Mouse (Mus musculus) cortical plate, adult 2 months (tissue): ENCODE measurements around the gene Kif5a. TPM values are rescaled to one million over a fixed set of nuclear protein-coding genes. Genes with fewer than 3 reads are reported as not detected.
A peak's percentile ranks its signal among the peaks of the same experiment; 100 is the strongest.

Experiments used
- H3K27ac ChIP-seq: fragments of 200-500 bp; 2 replicates; pipeline ENCODE4 v1.5.1; 2012; ENCODE audit warnings: low read length, control low read depth, inconsistent platforms; ENCODE audit not compliant: insufficient read depth
- H3K4me1 ChIP-seq: fragments of 200-500 bp; 2 replicates; pipeline ENCODE4 v1.6.1; 2011; ENCODE audit warnings: low read length; ENCODE audit not compliant: control insufficient read depth, insufficient read depth
- H3K4me3 ChIP-seq: fragments of 200-500 bp; 2 replicates; pipeline ENCODE4 v1.5.1; 2011; ENCODE audit warnings: mild to moderate bottlenecking, low read length, control low read depth; ENCODE audit not compliant: insufficient read depth
- CTCF ChIP-seq: fragments of 200-500 bp; IDR thresholded peaks from 2 replicates; pipeline ENCODE4 v1.5.1; 2011; ENCODE audit warnings: mild to moderate bottlenecking, control low read depth, low read length; ENCODE audit not compliant: insufficient read depth; ENCODE audit errors: extremely low read depth
- POLR2A ChIP-seq: fragments of 200-500 bp; IDR thresholded peaks from 2 replicates; pipeline ENCODE4 v1.6.1; 2011; ENCODE audit warnings: mild to moderate bottlenecking, low read length, control low read depth; ENCODE audit not compliant: insufficient read depth; ENCODE audit errors: extremely low read depth
- polyA plus RNA-seq: library from polyadenylated mRNA; depleted of rRNA; stranded (reverse); fragments of >200 nt; gene quantifications from 2 replicates; pipeline ENCODE4 v1.2.3, GENCODE M21; 2012; rRNA removed

The Kif5a gene
- polyA plus RNA-seq, 1 experiment = 1,251 TPM

- Histone ChIP-seq H3K27ac (peak within 1 kb of the TSS; percentile 54; the same call in 1 of the 2 replicates), H3K4me1 (peaks cover 8% of the 10 kb centered on the region; the same call in 1 of the 2 replicates), H3K4me3 (no peak within 1 kb of the TSS)
- no peak for TF ChIP-seq POLR2A
- TF ChIP-seq CTCF = no peak
These were observed 83.1 kb downstream of the Kif5a start, which contains the start of gene Slc26a10 for GRCm38 (mm10) chr10:127179871-127180694. TSS of gene Slc26a10 (minus strand) at chr10:127180645.

DNA sequence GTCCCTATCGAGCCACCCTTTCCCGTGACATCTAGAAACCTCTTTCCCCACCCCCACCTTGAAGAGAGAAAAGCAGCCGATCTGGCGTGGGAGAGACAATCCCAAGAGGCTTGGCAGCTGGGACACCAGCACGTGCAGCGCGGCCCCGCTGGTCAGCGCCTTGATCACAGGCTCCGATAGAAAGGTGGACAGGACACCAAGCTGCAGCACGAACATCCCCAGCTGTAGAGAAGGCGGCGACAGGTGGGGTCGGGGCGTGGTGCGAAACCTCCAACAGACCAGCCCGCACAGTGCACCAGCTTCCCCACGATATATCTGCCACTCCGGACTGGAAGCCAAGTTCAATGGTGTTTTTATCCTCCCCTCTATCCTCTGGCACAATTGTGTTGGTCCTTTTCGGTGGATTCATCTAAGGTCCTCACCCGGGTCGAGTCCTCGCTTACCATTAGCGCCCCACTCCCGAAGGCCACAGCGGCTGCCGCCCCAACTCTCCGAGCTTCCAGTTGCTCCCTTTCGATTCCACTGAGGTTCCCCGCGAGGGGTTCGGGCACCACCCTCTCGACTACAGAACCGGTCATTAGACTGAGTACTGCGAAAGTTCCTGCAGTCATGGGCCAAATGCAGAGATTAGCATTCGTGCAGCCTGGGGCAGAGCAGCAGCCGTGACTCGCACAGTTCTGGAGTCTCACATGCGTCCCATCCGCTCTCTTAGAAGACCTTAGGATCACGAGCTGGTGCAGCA, 84.7 kb downstream of the Kif5a start:
- Histone ChIP-seq H3K27ac (no peak overlapping the region), H3K4me1 (peaks cover 8% of the 10 kb centered on the region; the same call in 1 of the 2 replicates), H3K4me3 (peak overlapping the region; percentile 22)
- TF ChIP-seq CTCF (no peak), POLR2A (no peak)

GRCm38 (mm10) chr10:127177719-127178118, 85.4 kb downstream of the Kif5a start:
- peaks cover 8% of the 10 kb centered on the region; the same call in 1 of the 2 replicates for H3K4me1 ChIP-seq
- peak overlapping the region; percentile 22 for H3K4me3 ChIP-seq
- TF ChIP-seq POLR2A = no peak
- peak; percentile 76 for TF ChIP-seq CTCF
- H3K27ac ChIP-seq = no peak overlapping the region

- TF ChIP-seq CTCF (no peak), POLR2A (no peak)
- Histone ChIP-seq H3K27ac (no peak overlapping the region), H3K4me3 (no peak overlapping the region), H3K4me1 (peaks cover 8% of the 10 kb centered on the region; the same call in 1 of the 2 replicates)
These were observed 85.9 kb downstream of the Kif5a start for GRCm38 (mm10) chr10:127177235-127177634.

DNA sequence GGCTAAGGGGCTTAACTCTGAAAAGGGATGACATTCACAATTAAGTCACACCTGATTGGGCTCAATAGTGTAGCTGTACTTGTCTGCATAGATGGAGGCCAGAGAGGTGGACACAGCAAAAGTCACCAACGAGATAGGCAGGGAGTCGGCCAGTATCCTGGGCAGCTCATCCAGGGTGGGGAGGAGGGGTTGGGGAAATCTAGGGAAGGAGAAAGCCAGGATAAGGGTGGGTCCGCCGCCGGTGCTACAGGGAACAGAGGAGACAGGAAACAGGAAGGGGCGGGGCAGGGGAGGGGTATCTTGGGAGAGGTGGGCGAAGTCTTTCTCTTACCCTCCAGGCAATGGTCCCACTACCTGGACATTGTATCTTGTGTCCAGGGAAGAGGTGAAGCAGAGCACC, 86.4 kb downstream of the Kif5a start:
- TF ChIP-seq POLR2A (no peak), CTCF (no peak)
- H3K27ac ChIP-seq = no peak overlapping the region
- H3K4me3 ChIP-seq = no peak overlapping the region
- H3K4me1 ChIP-seq = peaks cover 8% of the 10 kb centered on the region; the same call in 1 of the 2 replicates

DNA sequence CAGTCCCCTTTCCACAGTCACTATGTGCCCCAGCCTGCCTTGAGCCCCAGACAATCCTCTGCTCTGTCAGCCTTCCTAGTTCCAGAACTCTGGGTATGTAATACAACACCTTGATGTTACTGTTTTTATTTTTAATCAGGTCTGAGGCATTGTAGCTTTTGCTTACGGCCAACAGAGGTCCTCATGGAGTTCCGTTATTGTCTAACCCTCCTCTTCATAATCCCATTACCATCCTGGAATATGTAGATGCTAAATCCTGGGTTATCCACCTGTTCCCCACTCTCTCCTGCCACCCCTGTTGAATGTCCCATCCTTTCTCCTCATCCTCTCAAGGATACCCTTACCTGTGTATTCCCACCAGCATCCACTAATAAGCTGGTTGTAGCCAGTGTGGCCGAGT, 86.9 kb downstream of the Kif5a start:
- H3K4me3 ChIP-seq = no peak overlapping the region
- H3K4me1 ChIP-seq = peaks cover 8% of the 10 kb centered on the region; the same call in 1 of the 2 replicates
- no peak for TF ChIP-seq CTCF
- no peak for TF ChIP-seq POLR2A
- no peak overlapping the region for H3K27ac ChIP-seq

Other genes with a start within 250 kb of the Kif5a start
- 34.6 and 36.2 TPM in 2 replicates for gene Tsfm, start 232.5 kb downstream of the Kif5a start, polyA plus RNA-seq
- 14.0 and 14.6 TPM in 2 replicates for gene Mettl1, start 221.9 kb downstream of the Kif5a start, polyA plus RNA-seq
- 0.19 and 0.21 TPM in 2 replicates for gene Eef1akmt3, start 221.8 kb downstream of the Kif5a start, polyA plus RNA-seq
- gene Cyp27b1, start 215.1 kb downstream of the Kif5a start, polyA plus RNA-seq = 0.67 and 0.78 TPM in 2 replicates
- 11.8 TPM in 2 replicates for gene March9, start 203.2 kb downstream of the Kif5a start, polyA plus RNA-seq
- 134 and 139 TPM in 2 replicates for gene Cdk4, start 199.8 kb downstream of the Kif5a start, polyA plus RNA-seq
- 81.3 and 88.3 TPM in 2 replicates for gene Tspan31, start 193.1 kb downstream of the Kif5a start, polyA plus RNA-seq
- 383 and 414 TPM in 2 replicates for gene Agap2, start 188.1 kb downstream of the Kif5a start, polyA plus RNA-seq
- 106 TPM in 2 replicates for gene Os9, start 142.2 kb downstream of the Kif5a start, polyA plus RNA-seq
- gene B4galnt1, start 98.1 kb downstream of the Kif5a start, polyA plus RNA-seq = 127 and 129 TPM in 2 replicates
- gene Slc26a10, start 82.7 kb downstream of the Kif5a start, polyA plus RNA-seq = 8.7 TPM in 2 replicates
- 225 and 288 TPM in 2 replicates for gene Arhgef25, start 73.3 kb downstream of the Kif5a start, polyA plus RNA-seq
- 371 and 407 TPM in 2 replicates for gene Dtx3, start 67.6 kb downstream of the Kif5a start, polyA plus RNA-seq
- gene Pip4k2c, start 51.8 kb downstream of the Kif5a start, polyA plus RNA-seq = 116 and 117 TPM in 2 replicates
- gene Dctn2, start 3.0 kb upstream of the Kif5a start, polyA plus RNA-seq = 304 and 309 TPM in 2 replicates
- 35.1 TPM in 2 replicates for gene Mbd6, start 25.7 kb upstream of the Kif5a start, polyA plus RNA-seq
- gene Mars, start 48.4 kb upstream of the Kif5a start, polyA plus RNA-seq = 71.6 and 75.6 TPM in 2 replicates
- 1.2 and 1.4 TPM in 2 replicates for gene Arhgap9, start 58.6 kb upstream of the Kif5a start, polyA plus RNA-seq
- 2.3 and 2.6 TPM in 2 replicates for gene Gli1, start 78.6 kb upstream of the Kif5a start, polyA plus RNA-seq
- 0.10 and 0.19 TPM in 2 replicates for gene Inhbe, start 91.1 kb upstream of the Kif5a start, polyA plus RNA-seq
- not detected in 2 replicates for gene Inhbc, start 107.1 kb upstream of the Kif5a start, polyA plus RNA-seq
- gene R3hdm2, start 117.0 kb upstream of the Kif5a start, polyA plus RNA-seq = 185 and 201 TPM in 2 replicates
- 9.5 and 10.6 TPM in 2 replicates for gene Stac3, start 238.3 kb upstream of the Kif5a start, polyA plus RNA-seq